Mouse (Mus musculus) gastrocnemius, postnatal 36 days (tissue): ENCODE data around the gene Dmrtb1. TPM values are rescaled to one million over a fixed set of nuclear protein-coding genes. Genes with fewer than 3 reads are reported as not detected.

Experiments used
- DNase-seq, 2 experiments: peaks; one replicate each; pipeline ENCODE4 v3.0.0; 2022
- intact Hi-C: fragments of 180-260 bp; cut with DNase I; formaldehyde crosslinking; loops from one replicate; pipeline ENCODE4 v1.15.1; 2025
- total RNA-seq, 2 experiments: library from RNA; stranded (reverse); gene quantifications; 2 replicates each; pipeline ENCODE4 v1.2.3; 2021

Gene Dmrtb1
- total RNA-seq, 2 experiments from 2014 or later = not detected

DNA sequence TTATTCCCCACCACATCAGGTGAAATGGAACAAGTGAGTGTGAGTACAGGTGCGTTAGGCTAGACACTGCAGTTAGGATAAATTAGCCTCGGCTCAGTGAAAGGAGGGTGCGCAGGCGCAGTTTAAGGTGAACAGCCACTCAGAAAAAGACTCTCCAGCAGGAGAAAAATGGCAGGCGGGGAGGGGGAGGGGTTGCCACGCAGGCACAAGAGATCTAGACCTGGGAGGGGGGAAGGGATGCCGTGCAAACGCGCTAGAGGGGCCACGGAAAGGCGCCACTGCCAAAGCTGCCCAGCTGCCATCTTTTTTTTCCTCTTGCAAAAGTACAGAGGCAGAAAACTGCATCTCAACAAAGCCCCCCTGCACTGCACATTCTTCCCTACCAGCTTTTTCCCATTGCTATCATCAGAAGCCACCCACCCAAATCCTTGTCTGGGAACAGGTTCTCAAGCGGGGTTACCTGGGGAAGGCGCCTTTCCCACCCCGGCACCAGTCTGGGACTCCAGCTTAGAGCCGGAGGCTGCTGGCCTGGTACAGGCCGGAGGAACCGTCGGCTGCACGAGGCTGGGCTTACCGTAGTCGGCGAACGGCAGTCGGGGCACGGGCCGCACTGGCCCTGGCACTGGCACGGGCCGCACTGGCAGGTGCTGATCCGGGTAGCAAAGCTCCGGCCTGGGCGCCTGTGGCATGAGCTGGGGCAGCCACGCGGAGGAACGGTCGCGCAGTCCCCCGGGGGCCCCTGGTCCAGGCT is 849 bp downstream of the Dmrtb1 start:
- DNase-seq = no peak
- intact Hi-C loops = no loop called here

DNA sequence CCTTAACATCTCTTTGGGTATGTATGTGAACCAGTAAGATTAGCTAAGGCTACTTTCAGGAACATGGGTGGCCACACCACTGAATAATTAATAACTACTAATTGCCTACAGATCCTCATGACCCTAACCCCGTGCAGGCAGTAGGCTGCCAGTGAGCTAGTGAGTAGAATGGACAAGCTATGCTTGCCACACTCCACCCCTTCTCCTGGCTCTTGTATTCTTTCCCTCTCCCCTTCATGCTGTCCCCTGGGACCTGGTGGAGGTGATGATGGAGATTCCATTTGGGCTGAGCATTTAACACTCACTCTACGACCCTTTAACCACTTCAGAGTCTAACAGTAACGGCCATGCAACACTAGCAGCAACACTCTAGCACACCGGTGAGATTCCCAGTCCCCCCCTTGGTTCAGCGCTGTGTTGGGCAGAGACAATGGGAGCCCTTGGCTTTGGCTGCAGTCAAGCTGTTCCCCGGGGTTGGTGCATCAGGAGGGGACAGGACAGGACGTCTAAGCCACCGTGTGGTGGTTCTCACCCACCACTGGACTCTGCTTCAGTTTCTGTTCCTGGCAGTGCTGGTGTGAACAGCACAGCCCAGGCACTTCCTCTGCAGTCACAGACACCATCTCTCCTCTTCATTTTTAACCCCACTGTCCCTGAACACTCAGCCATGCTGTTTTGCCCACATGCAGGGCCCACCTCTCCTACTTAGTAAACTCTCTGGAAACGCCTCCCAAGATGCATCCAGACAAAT is 2.8 kb downstream of the Dmrtb1 start:
- intact Hi-C loops = no loop called here
- no peak for DNase-seq

DNA sequence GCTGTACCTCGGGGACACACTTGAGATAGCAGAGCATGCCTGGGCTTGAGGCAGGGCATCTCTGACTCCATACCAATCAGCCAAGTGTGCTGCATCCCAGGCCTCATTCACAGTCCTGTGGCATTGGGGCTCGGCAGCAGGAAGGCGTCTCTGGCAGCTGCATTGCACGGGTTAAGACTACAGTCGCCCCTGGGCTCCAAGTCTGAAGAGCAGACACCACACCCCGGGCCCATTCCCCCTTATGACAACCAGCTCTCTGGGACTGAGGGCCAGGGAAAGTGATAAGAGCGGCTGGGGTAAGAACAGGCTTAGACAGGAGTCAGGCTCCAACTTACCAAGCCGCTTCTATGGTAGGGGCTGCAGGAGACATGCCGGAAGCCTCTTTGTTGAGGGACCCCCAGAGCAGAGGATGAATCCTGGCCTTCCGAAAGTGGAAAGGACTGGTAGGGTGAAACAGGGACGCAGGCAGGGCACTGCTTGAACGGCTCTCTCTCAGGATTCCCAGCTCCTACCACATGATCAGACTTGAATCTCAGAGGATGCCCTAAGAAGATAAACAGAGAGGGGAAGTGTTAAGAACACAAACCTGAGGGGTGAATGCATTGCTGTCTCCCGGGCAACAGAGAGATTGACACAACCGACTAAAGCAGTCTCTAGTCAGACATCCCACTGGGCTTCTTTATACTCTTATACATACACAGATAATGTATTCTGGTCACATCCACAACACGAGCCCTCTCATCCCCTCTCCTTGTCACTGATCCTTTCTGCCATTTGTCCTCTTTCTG is 3.5 kb downstream of the Dmrtb1 start:
- intact Hi-C loops = no loop called here
- no peak for DNase-seq

DNA sequence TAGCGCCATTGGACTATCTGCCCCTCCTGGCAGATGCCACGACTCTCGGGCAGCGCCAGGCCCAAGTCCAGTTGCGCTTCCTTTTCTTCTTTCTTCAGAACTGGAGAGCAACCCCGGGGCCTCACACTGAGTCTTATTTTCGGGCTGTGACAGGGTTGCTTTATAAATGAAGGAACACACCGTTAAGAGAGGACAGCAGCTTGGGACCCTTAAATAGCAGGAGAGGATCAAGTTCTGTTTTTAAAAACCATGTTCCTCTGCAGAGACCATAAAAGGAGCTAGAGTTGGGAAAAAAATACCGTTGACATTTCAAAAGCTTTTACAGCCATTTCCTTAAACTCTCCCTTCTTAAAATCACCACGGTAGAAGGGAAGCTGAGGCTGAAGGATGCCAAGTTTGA is 8.4 kb downstream of the Dmrtb1 start:
- intact Hi-C loops = no loop called here
- DNase-seq = no peak

DNA sequence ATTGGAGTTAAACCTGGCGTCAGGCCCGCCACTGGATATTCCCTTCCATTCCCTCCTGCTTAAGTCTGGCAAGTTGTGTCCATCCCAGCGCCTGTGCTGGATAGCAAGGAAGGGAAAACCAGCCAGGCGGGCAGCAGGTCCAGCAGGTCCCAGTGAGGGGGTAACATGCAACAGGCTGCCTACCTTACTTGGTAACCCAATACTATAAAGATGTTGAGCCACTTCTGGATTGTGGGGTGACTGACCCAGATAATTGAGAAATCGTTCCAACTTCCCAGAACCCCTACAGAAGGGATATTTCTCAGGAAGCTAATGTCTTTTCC is 9.7 kb downstream of the Dmrtb1 start:
- DNase-seq = no peak
- intact Hi-C loops = no loop called here

- peak; percentile 31 to 65 for DNase-seq
- intact Hi-C loops = no loop called here
These were observed 10.2 kb downstream of the Dmrtb1 start for GRCm38 (mm10) chr4:107673638-107674321.

GRCm38 (mm10) chr4:107670731-107671130 is 13.3 kb downstream of the Dmrtb1 start:
- intact Hi-C loops = no loop called here
- DNase-seq = no peak

DNA sequence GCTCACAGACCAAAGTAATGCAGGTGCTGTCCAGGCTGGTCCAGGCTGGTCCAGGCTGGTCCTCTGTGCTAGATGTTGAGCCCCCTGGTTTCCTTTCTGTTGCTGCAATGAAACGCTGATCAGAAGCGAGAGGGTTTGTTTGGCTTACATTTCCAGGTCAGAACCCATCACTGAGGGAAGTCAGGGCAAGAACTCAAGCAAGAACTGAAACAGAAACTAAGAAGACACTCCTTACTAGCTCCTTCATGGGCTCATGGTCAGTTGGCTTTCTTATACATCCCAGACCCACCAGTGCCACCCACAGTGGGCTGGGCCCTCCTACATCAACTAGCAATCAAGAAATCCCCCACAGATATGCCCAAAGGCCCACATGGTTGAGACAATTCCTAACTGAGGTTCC is 15.5 kb downstream of the Dmrtb1 start:
- DNase-seq = no peak
- intact Hi-C loops = no loop called here

DNA sequence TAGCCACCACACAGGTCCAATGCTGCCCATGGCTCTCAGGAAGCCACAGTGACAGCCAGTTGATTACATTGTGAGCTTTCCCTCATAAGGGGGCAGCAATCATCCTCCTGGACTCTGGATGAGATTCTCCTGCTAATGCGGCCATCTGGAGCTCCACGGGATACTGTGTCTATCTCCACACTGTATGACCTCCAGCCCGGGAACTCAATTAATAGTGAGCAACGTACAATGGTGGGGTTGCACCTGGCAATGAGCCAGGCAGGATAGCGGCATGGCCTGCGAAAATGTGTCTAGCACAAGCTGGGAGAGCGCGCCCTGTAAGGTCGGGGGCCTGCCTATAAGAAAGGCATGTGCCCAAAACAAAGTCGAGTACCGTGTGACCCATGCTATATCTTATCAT is 23.4 kb downstream of the Dmrtb1 start:
- intact Hi-C loops = no loop called here
- DNase-seq = no peak

DNA sequence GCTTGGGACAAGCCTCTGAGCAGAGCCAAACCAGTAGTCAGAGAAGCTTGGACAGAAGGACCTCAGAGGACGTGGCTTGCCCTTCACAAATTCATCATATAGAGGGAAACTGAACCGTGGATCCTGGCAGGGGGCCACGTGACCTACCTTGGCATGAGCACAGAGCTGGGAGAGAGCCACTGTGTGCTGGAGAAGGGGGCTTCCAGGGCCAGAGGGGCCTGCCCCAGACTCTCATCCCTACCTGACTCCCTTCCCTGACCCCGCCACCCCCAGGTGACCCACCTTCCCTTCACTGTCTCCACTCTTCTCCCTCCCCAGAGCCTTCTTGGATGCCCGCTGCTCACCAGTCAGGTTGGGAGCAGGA is 30.8 kb downstream of the Dmrtb1 start:
- no peak for DNase-seq
- intact Hi-C loops = loop anchor here (5.0 kb wide), 2 partner anchors 166 to 231 kb away; no protein-coding TSS in a partner anchor

GRCm38 (mm10) chr4:107652598-107653279 is 31.3 kb downstream of the Dmrtb1 start:
- peak; percentile 62 for DNase-seq
- intact Hi-C loops = loop anchor here (5.0 kb wide), 2 partner anchors 165 to 230 kb away; no protein-coding TSS in a partner anchor

- intact Hi-C loops = loop anchor here (5.0 kb wide), 2 partner anchors 164 to 229 kb away; no protein-coding TSS in a partner anchor
- DNase-seq = no peak
These were observed 33.0 kb downstream of the Dmrtb1 start for GRCm38 (mm10) chr4:107651021-107651496.

- no peak for DNase-seq
- intact Hi-C loops = no loop called here
These were observed 35.0 kb downstream of the Dmrtb1 start for GRCm38 (mm10) chr4:107648959-107649485.

GRCm38 (mm10) chr4:107641624-107642023 is 42.4 kb downstream of the Dmrtb1 start:
- intact Hi-C loops = no loop called here
- DNase-seq = peak in 1 of 2 experiments; percentile 27

DNA sequence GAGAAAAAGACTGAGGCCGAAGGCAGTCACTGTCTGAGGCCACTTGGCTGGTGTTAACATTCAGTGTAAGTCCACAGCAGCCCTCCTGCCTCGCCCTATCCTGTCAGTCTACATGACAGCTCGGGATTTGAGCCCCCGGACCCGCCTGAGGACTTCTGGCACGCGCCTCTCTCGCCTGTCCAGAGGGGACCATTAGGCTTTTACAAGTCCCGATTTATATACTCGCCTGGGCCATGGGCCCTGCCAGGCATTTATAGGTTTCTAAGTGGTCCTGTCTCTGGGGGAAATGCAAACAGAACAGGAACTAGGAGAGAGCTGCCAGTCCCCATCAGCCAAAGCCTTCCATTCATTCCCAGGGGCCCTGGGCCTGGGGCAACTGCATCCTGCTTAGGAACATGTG is 45.7 kb downstream of the Dmrtb1 start:
- intact Hi-C loops = loop anchor here (5.0 kb wide), 2 partner anchors 146 to 161 kb away; no protein-coding TSS in a partner anchor

DNA sequence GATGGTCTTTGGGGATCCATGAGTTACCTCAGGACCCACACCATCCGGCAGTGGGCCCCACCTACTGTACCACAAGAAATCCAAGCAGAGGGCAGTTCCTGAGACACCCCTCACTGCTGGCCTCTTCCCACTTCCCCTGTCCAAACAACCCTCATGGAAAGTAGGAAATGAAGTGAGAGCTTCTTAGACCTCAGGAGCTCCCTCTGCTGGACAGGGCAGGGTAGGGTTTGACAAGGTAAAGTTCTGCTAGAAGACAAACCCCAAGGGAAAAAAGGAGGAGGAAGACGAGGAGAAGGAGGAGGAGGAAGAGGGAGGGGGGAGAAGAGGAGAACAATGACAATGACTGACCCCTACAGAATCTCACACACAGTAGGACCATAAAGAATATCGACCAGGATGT is 46.4 kb downstream of the Dmrtb1 start:
- intact Hi-C loops = loop anchor here (5.0 kb wide), 2 partner anchors 145 to 160 kb away; no protein-coding TSS in a partner anchor
- DNase-seq = no peak

More for the DNA sequence above, 45.7 kb downstream of the Dmrtb1 start:
- DNase-seq = no peak

- intact Hi-C loops = loop anchor here (5.0 kb wide), 2 partner anchors 144 to 159 kb away; no protein-coding TSS in a partner anchor
These were observed 47.9 kb downstream of the Dmrtb1 start for GRCm38 (mm10) chr4:107636099-107636498.

GRCm38 (mm10) chr4:107634631-107635030 is 49.4 kb downstream of the Dmrtb1 start:
- intact Hi-C loops = loop anchor here (5.0 kb wide), 2 partner anchors 142 to 157 kb away; no protein-coding TSS in a partner anchor

More at GRCm38 (mm10) chr4:107636099-107636498, 47.9 kb downstream of the Dmrtb1 start:
- no peak for DNase-seq

DNA sequence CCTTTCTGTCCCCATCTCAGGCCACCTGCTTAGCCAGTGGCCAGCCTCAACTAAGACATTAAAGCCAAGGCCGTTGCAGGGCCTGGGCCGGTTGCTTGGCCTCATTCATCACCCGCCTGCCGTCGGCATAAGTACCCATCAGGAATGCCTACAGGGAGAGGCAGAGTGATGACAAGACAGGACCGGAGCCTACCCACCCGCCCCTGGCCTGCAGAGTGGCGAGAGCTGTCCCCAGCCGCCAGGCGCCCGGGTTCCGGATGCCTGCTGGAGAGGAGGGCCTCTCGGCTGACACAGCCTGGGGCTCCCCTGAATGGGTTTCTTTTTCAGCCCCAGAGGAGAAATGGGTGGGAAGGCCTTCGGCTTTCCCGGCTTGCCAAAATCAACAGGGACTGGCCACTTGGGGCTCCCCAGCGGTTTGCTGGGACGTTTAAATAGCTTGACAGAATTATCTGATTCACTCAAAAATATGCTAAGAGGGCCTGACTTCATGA is 55.1 kb downstream of the Dmrtb1 start:
- DNase-seq = no peak
- intact Hi-C loops = no loop called here

More at GRCm38 (mm10) chr4:107634631-107635030, 49.4 kb downstream of the Dmrtb1 start:
- no peak for DNase-seq
